Mouse (Mus musculus) kidney, postnatal 0 days (tissue): ENCODE data around the gene Sirpa. TPM values are rescaled to one million over a fixed set of nuclear protein-coding genes. Genes with fewer than 3 reads are reported as not detected.

Source experiments
- ATAC-seq: fragments of 200-750 bp; cut with Nextera tagmentation; replicated peaks from 2 replicates; pipeline ENCODE4 v1.8.0; 2017; ENCODE audit warnings: low read depth, moderate number of reproducible peaks, moderate TSS enrichment, moderate library complexity; ENCODE audit not compliant: low FRiP score
- DNase-seq: peaks from one replicate; pipeline ENCODE4 v3.0.0-alpha.2; 2016; ENCODE audit warnings: low spot score
- H3K27ac ChIP-seq: fragments of 300-500 bp; sonication (generic); 2 replicates; pipeline ENCODE4 v1.5.1; 2014; ENCODE audit warnings: mild to moderate bottlenecking
- H3K27me3 ChIP-seq: fragments of 300-500 bp; sonication (generic); 2 replicates; pipeline ENCODE4 v1.6.1; 2014; ENCODE audit warnings: low read length, mixed read lengths; ENCODE audit not compliant: insufficient read depth
- H3K36me3 ChIP-seq: fragments of 300-500 bp; sonication (generic); 2 replicates; pipeline ENCODE4 v1.6.1; 2014; ENCODE audit warnings: low read length, mixed read lengths; ENCODE audit not compliant: insufficient read depth
- H3K4me1 ChIP-seq: fragments of 300-500 bp; sonication (generic); replicated peaks from 2 replicates; pipeline ENCODE4 v1.6.1; 2014; ENCODE audit warnings: antibody characterized with exemption, low read length, mixed read lengths; ENCODE audit not compliant: insufficient read depth
- H3K4me2 ChIP-seq: fragments of 300-500 bp; sonication (generic); 2 replicates; pipeline ENCODE4 v1.6.1; 2014; ENCODE audit warnings: mild to moderate bottlenecking, low read length, moderate library complexity, mixed read lengths
- H3K4me3 ChIP-seq: fragments of 300-500 bp; sonication (generic); replicated peaks from 2 replicates; pipeline ENCODE4 v1.5.1; 2014; ENCODE audit warnings: low read depth, low read length
- H3K9ac ChIP-seq: fragments of 300-500 bp; sonication (generic); 2 replicates; pipeline ENCODE4 v1.6.1; 2014; ENCODE audit warnings: low read depth, low read length
- H3K9me3 ChIP-seq: fragments of 300-500 bp; sonication (generic); replicated peaks from 2 replicates; pipeline ENCODE4 v1.6.1; 2016; ENCODE audit warnings: low read length, inconsistent platforms, mixed read lengths
- CTCF ChIP-seq: IDR thresholded peaks from 2 replicates; pipeline ENCODE4 v1.5.1; 2016; ENCODE audit warnings: antibody characterized with exemption, low read depth, mild to moderate bottlenecking, moderate library complexity
- WGBS: fragments of 180-500 bp; shearing (Covaris S2); extraction: QIAGEN DNeasy Blood & Tissue Kit; methylation state at CpG from one replicate; pipeline ENCODE4 v1.1.7; 2014; 5-methylcytosine and 5-hydroxymethylcytosine counted together
- polyA plus RNA-seq: library from polyadenylated mRNA; unstranded; fragments of >200 nt; fragmentation: Nextera tagmentation; extraction: Ambion mirVana; gene quantifications from 2 replicates; pipeline ENCODE4 v1.2.1, GENCODE M21; 2015

Sirpa gene
- polyA plus RNA-seq, 1 experiment from 2014 or later = 22.5 TPM

DNA sequence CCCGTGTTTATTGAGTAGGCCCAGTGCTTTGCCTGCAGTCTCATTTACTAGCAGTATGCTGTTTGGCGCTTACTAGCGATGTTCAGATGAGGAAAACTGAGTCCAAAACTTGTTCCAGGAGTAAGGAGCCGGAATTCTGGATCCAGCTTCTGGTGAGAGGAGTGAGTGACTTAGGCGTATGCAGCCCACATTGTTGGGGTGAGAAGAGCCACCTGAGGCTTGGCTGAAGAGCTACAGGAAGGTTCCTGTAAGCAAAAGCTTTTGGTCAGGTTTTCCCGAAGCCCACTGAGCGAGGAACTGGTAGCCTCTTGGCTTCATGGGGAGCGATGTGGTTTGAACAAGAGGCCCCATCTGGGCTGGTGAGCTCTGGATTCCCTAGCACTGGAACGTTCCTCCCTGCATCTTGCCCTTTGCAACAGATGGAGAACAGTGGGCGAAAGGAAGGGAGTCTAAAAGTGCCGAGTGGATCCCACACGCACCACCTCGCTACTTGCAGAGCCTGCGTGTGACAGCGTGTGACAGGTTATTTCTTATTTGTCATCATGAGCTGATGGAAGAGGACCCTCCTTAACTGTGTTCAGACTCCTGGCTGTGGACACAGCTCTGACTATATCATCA, 4.0 kb downstream of the Sirpa start:
- Histone ChIP-seq H3K4me1 (peaks cover 15% of the 10 kb centered on the region), H3K27me3 (no peaks in the 10 kb centered on the region), H3K36me3 (no peaks in the 10 kb centered on the region), H3K27ac (no peak overlapping the region), H3K4me3 (no peak overlapping the region), H3K9ac (no peak overlapping the region), H3K9me3 (no peaks in the 10 kb centered on the region), H3K4me2 (no peak overlapping the region)
- DNase-seq (no peak), ATAC-seq (no peak)
- no peak for TF ChIP-seq CTCF
- WGBS = 91% methylated on average over 15 of the region's 15 CpGs

DNA sequence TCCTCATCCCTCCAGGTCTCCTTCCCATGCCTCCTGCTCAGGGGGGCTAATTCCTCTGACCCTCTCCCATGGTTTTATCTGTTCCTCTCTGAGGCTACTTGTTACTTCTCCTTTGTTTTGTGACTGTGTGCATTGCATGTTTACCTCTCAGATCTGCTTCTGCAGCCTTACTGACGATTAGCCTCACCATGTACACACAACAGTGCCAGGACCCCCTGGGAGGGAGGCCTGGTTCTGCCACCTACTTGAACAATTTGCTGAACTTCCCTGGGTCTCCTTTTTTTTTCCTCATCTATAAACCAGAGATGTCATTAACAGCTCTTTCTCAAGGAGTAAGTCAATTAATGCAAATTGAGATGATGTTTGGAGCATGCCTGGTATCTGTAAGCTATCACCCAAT, 4.9 kb downstream of the Sirpa start:
- no peak for TF ChIP-seq CTCF
- DNase-seq (no peak), ATAC-seq (no peak)
- Histone ChIP-seq H3K27me3 (no peaks in the 10 kb centered on the region), H3K27ac (no peak overlapping the region), H3K9ac (no peak overlapping the region), H3K4me2 (no peak overlapping the region), H3K9me3 (no peaks in the 10 kb centered on the region), H3K36me3 (no peaks in the 10 kb centered on the region), H3K4me1 (peaks cover 10% of the 10 kb centered on the region; the same call in 1 of the 2 replicates), H3K4me3 (no peak overlapping the region)
- 66% methylated on average over 1 of the region's 1 CpGs for WGBS

DNA sequence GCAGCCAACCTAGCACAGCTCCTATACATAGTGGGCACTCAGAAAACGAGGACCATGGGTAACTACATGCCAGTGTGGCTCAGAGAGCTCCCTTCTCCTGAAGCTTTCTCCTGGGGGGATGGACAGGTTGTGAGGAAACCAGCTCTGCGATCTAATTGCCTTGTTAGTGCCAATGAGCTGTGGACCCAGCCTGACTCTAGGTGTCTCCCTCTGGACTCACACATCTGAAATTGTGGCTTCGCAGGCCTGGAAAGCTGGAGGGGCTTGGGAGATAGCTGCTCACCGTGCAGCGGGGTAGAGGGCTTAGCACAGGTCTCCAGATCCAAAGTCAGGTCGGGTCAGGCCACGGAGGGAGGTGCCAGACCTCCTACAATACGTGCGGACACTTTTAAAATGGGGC, 5.5 kb downstream of the Sirpa start:
- no peak for TF ChIP-seq CTCF

DNA sequence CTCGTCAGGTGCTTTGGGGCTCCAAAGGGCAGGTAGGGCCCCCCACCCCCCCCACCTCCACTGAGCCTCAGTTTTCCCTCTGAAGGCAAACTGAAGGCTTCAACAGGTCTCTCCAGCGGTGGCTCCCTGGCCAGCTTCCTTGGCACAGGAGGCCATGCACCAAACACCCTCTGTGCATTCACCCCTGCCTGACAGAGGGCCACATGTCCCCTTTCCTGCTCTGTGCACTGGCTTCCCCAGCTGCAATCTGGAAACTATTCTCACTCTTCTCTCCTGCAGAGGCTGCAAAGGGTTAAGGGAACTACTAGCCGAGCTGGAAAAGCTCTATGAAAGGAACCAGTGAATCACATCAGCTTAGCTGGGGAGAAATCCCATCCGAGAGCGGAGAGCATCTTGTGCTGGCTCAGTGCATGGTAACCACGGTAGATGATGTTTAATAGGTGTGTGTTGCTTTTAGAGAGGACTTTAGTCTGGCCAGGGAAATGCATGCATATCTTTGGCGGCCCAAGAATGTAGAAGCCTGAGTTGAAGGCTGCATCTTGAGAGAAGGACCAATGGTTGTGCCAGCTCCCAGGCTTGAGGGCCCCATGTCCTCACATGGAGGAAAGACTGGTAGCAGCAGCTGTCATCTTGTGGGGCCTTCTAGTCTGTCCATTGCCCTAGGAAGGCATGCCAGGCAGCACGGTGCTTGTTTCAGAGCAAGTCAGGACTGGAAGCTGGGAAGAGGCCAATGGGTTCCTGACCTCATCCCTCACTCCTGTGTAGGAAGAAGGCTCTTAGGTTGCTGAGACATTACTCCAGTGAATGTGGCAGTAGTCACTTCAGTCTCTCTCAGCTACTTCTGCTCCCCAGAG, 6.8 kb downstream of the Sirpa start:
- no peak for TF ChIP-seq CTCF
- no peak overlapping the region for H3K4me3 ChIP-seq
- DNase-seq (no peak), ATAC-seq (no peak)
- no peaks in the 10 kb centered on the region for H3K9me3 ChIP-seq
- no peaks in the 10 kb centered on the region for H3K27me3 ChIP-seq
- 57% methylated on average over 8 of the region's 8 CpGs for WGBS
- peaks cover 10% of the 10 kb centered on the region for H3K4me1 ChIP-seq
- H3K27ac ChIP-seq = no peak overlapping the region
- H3K4me2 ChIP-seq = no peak overlapping the region
- no peaks in the 10 kb centered on the region for H3K36me3 ChIP-seq
- no peak overlapping the region for H3K9ac ChIP-seq

More for the DNA sequence above, 5.5 kb downstream of the Sirpa start:
- no peak overlapping the region for H3K9ac ChIP-seq
- ATAC-seq (no peak), DNase-seq (no peak)
- no peak overlapping the region for H3K4me2 ChIP-seq
- no peaks in the 10 kb centered on the region for H3K9me3 ChIP-seq
- no peak overlapping the region for H3K4me3 ChIP-seq
- H3K27me3 ChIP-seq = no peaks in the 10 kb centered on the region
- 66% methylated on average over 9 of the region's 9 CpGs for WGBS
- no peak overlapping the region for H3K27ac ChIP-seq
- H3K4me1 ChIP-seq = peaks cover 10% of the 10 kb centered on the region; the same call in 1 of the 2 replicates
- H3K36me3 ChIP-seq = no peaks in the 10 kb centered on the region

DNA sequence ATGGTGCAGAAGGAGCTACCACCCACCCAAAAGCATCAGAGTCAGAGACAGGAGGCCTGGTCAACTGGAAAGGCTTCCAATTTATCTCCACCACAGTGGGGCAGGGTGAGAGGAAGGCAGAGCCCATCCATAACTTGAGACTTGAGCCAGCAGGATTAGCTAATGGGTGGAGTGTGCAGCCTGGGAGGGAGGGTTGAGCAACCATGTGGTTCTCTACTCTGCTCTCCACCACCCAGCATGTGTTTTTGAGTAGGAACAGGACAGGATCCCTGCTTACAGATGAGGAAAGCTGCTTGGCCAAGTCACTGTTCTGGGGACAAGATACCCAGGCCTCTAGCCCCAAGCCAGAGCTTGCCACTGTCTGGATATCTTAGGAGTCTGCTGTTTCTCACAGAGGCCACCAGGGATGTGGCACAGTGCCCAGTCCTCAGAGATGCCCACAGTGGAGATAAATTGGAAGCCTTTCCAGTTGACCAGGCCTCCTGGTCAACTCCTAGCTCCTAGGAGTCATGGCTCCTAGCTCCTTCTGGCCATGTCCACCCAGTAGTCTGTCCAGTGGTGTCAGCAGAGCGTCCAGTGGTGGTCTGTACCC, 8.5 kb downstream of the Sirpa start:
- H3K4me2 ChIP-seq = no peak overlapping the region
- no peak for TF ChIP-seq CTCF
- H3K9ac ChIP-seq = no peak overlapping the region
- H3K27ac ChIP-seq = no peak overlapping the region
- 63% methylated on average over 1 of the region's 1 CpGs for WGBS
- DNase-seq (no peak), ATAC-seq (no peak)
- no peaks in the 10 kb centered on the region for H3K27me3 ChIP-seq
- H3K9me3 ChIP-seq = no peaks in the 10 kb centered on the region
- no peaks in the 10 kb centered on the region for H3K36me3 ChIP-seq
- H3K4me1 ChIP-seq = peaks cover 2% of the 10 kb centered on the region; the same call in 1 of the 2 replicates
- H3K4me3 ChIP-seq = no peak overlapping the region

DNA sequence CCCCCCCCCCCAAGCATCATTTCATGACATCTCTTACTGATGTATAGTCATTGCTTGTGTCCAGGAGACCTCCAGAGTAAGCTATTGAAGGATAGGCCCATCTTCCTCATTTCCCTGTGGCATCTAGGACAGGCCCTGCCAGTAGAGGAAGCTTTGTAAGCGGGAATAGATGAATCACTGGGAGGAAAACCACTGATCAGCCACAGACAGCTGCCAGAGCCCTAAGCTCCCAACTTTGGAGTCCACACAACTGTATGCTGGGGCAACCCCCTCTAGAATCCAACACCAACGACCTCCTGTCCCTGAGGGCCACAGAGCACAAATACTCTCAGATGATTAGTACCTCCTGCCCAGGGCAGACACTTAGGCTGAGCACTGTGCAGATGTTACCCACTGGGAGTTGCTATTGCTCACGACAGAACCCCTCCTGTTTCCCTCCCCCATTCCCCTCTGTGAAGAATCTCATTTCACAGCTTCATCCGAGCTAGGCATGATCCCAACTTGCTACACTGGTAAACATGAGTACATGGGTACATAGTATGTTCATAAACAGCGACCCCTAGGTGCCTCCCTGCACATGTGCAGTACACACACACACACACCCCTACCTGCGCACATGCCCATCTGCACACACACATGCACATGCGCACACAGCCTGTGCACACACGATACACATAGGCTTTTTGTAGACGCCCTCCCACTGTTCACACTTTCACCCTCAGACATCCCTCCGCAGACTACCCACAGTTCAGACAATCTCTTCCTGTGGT, 9.4 kb downstream of the Sirpa start:
- Histone ChIP-seq H3K9me3 (no peaks in the 10 kb centered on the region), H3K36me3 (no peaks in the 10 kb centered on the region), H3K27ac (no peak overlapping the region), H3K4me3 (no peak overlapping the region), H3K4me2 (no peak overlapping the region), H3K4me1 (peaks cover 2% of the 10 kb centered on the region; the same call in 1 of the 2 replicates), H3K9ac (no peak overlapping the region), H3K27me3 (no peaks in the 10 kb centered on the region)
- DNase-seq = no peak
- TF ChIP-seq CTCF = no peak
- WGBS = 74% methylated on average over 10 of the region's 10 CpGs
- no peak for ATAC-seq
